Mouse (Mus musculus): ENCODE measurements around the gene Cdc7. TPM values are rescaled to one million over a fixed set of nuclear protein-coding genes. Genes with fewer than 3 reads are reported as not detected.

The Cdc7 gene
- polyA plus RNA-seq (2012; rRNA removed; ENCODE audit: low replicate concordance), result 4.8 and 10.9 TPM in 2 replicates

GRCm38 (mm10) chr5:106963584-106964512, at the start of gene Cdc7:
Cdc7 (plus strand) TSS chr5:106964322.

GRCm38 (mm10) chr5:106925488-106926368, 38.4 kb upstream of the Cdc7 start, which contains the start of gene Hfm1:
Hfm1 (minus strand) TSS chr5:106926321.

Other genes starting within 250 kb of the Cdc7 start
- 0.05 TPM in 1 of 2 replicates, not detected in the other for gene Hfm1, start 38.0 kb upstream of the Cdc7 start, polyA plus RNA-seq (2012; rRNA removed; ENCODE audit: low replicate concordance)